ENCODE assay signal across 9 mouse cellular contexts in the genomic region with DNA sequence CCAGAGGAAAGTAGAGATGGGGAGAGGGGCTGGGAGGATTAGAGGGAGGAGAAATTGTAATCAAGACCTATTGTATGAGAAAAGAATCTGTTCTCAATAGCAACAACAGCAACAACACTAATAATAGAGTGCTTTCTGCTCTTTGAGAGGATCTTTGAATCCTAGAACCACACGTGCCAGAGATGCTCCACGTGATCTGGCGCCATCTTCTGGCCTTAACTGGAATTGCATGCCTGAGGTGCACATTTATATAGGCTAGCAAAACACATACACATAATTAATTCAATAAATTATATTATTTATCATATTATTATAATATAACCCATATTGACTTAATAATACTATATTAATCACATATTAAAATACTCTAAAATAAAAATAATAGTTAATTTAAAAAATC. TPM values are rescaled to one million over a fixed set of nuclear protein-coding genes. Genes with fewer than 3 reads are reported as not detected.
A peak's percentile ranks its signal among the peaks of the same experiment; 100 is the strongest.
DNase-seq lines count a peak whose midpoint lies in the region; ATAC-seq lines count a peak whose summit lies in the region.
"Had no signal": no experiment of that assay in that cellular context is flagged by ENCODE, and none has a peak within 500 bp of the region (broad histone marks: within the 10 kb centered on the region; RNA-seq: fewer than 3 reads in every experiment).

No protein-coding gene starts in this region.

- H3K27me3 ChIP-seq in heart, embryonic 10.5 days (ENCODE audit: insufficient read depth, poor library complexity, severe bottlenecking) = no peaks in the 10 kb centered on the region
- H3K27me3 ChIP-seq: megakaryocyte, embryonic 14.5 days had no signal

- H3K27ac ChIP-seq in heart, embryonic 10.5 days = no peak overlapping the region

- no peaks in the 10 kb centered on the region for H3K4me1 ChIP-seq in heart, embryonic 10.5 days
- H3K4me1 ChIP-seq: megakaryocyte, embryonic 14.5 days had no signal

- H3K4me3 ChIP-seq in heart, embryonic 10.5 days = no peak overlapping the region
- H3K4me3 ChIP-seq: megakaryocyte, embryonic 14.5 days had no signal

- 0 out of 2 replicates have a peak, but pooled peaks have one; percentile 60 for ATAC-seq in erythroblast, adult 5-6 weeks (replicated peaks; ENCODE audit: low FRiP score, poor library complexity, severe bottlenecking)

- no peaks in the 10 kb centered on the region for H3K9me3 ChIP-seq in heart, embryonic 10.5 days
- H3K9me3 ChIP-seq: megakaryocyte, embryonic 14.5 days had no signal

- 4% methylated on average over 3 of the region's 3 CpGs for WGBS in heart, embryonic 10.5 days

- no peaks in the 10 kb centered on the region for H3K36me3 ChIP-seq in heart, embryonic 10.5 days

- DNase-seq in heart, adult 8-10 months (ENCODE audit: low spot score) = peak; percentile 4
- DNase-seq in heart, embryonic 10.5 days (ENCODE audit: low spot score) = no peak
- DNase-seq in 3T3-L1 (ENCODE audit: low read depth, low spot score) = peak; percentile 44
- DNase-seq in T-cell, adult 2 months (ENCODE audit: low spot score) = peak; percentile 57
- DNase-seq in lung, postnatal 14 days = peak; percentile 14
- DNase-seq in thymus, postnatal 0 days (ENCODE audit: low spot score) = peak; percentile 55
- DNase-seq in left cerebral cortex, adult 8-10 months (ENCODE audit: low spot score in 2 of 2) = no peak

RNA-seq across cellular contexts. Expression of gene Olfr655, which starts 1.6 kb away (rescaled TPM):
- not detected for total RNA-seq in heart, adult 8-10 months (2022)
- 0.07 TPM in 1 of 2 replicates, not detected in the other for polyA plus RNA-seq in heart, embryonic 10.5 days (2016; fragmentation: Nextera tagmentation; extraction: Ambion mirVana)
- not detected in 2 replicates for total RNA-seq in erythroblast, adult 5-6 weeks (2015; ENCODE audit: low replicate concordance)
- total RNA-seq in erythroblast, adult 5-6 weeks (2017; ENCODE audit: low replicate concordance) = not detected in 2 replicates
- polyA plus RNA-seq in thymus, postnatal 0 days (2015; fragmentation: Nextera tagmentation; extraction: Ambion mirVana) = not detected in 2 replicates
- not detected for total RNA-seq in left cerebral cortex, adult 8-10 months (2022)

RNA-seq across cellular contexts. Expression of gene Olfr656, which starts 10.6 kb away (rescaled TPM):
- not detected for total RNA-seq in heart, adult 8-10 months (2022)
- not detected in 2 replicates for polyA plus RNA-seq in heart, embryonic 10.5 days (2016; fragmentation: Nextera tagmentation; extraction: Ambion mirVana)
- not detected in 2 replicates for total RNA-seq in erythroblast, adult 5-6 weeks (2015; ENCODE audit: low replicate concordance)
- total RNA-seq in erythroblast, adult 5-6 weeks (2017; ENCODE audit: low replicate concordance) = 0.68 TPM in 1 of 2 replicates, not detected in the other
- not detected in 2 replicates for polyA plus RNA-seq in thymus, postnatal 0 days (2015; fragmentation: Nextera tagmentation; extraction: Ambion mirVana)
- total RNA-seq in left cerebral cortex, adult 8-10 months (2022) = not detected

RNA-seq across cellular contexts. Expression of gene Olfr654, which starts 16.3 kb away (rescaled TPM):
- not detected for total RNA-seq in heart, adult 8-10 months (2022)
- polyA plus RNA-seq in heart, embryonic 10.5 days (2016; fragmentation: Nextera tagmentation; extraction: Ambion mirVana) = not detected in 2 replicates
- total RNA-seq in erythroblast, adult 5-6 weeks (2015; ENCODE audit: low replicate concordance) = not detected in 2 replicates
- total RNA-seq in erythroblast, adult 5-6 weeks (2017; ENCODE audit: low replicate concordance) = not detected in 2 replicates
- not detected in 2 replicates for polyA plus RNA-seq in thymus, postnatal 0 days (2015; fragmentation: Nextera tagmentation; extraction: Ambion mirVana)
- total RNA-seq in left cerebral cortex, adult 8-10 months (2022) = not detected

RNA-seq across cellular contexts. Expression of gene Olfr657, which starts 21.4 kb away (rescaled TPM):
- total RNA-seq in heart, adult 8-10 months (2022) = not detected
- polyA plus RNA-seq in heart, embryonic 10.5 days (2016; fragmentation: Nextera tagmentation; extraction: Ambion mirVana) = not detected in 2 replicates
- not detected in 2 replicates for total RNA-seq in erythroblast, adult 5-6 weeks (2015; ENCODE audit: low replicate concordance)
- total RNA-seq in erythroblast, adult 5-6 weeks (2017; ENCODE audit: low replicate concordance) = not detected in 2 replicates
- not detected in 2 replicates for polyA plus RNA-seq in thymus, postnatal 0 days (2015; fragmentation: Nextera tagmentation; extraction: Ambion mirVana)
- total RNA-seq in left cerebral cortex, adult 8-10 months (2022) = not detected

RNA-seq across cellular contexts. Expression of gene Olfr653, which starts 26.1 kb away (rescaled TPM):
- total RNA-seq in heart, adult 8-10 months (2022) = not detected
- polyA plus RNA-seq in heart, embryonic 10.5 days (2016; fragmentation: Nextera tagmentation; extraction: Ambion mirVana) = not detected in 2 replicates
- not detected in 2 replicates for total RNA-seq in erythroblast, adult 5-6 weeks (2015; ENCODE audit: low replicate concordance)
- total RNA-seq in erythroblast, adult 5-6 weeks (2017; ENCODE audit: low replicate concordance) = not detected in 2 replicates
- polyA plus RNA-seq in thymus, postnatal 0 days (2015; fragmentation: Nextera tagmentation; extraction: Ambion mirVana) = not detected in 2 replicates
- not detected for total RNA-seq in left cerebral cortex, adult 8-10 months (2022)

Comparison
In these comparisons a context has a peak if more than half of its experiments do, and no peak if none do; other contexts are left out.
1. DNase-seq: peak in heart, adult 8-10 months (single experiment), 3T3-L1 (single experiment), T-cell, adult 2 months (single experiment), lung, postnatal 14 days (single experiment) and thymus, postnatal 0 days (single experiment); none in heart, embryonic 10.5 days (single experiment) and left cerebral cortex, adult 8-10 months (0 of 2).